Comparison of ENCODE assay signal across 27 mouse cellular contexts in the genomic region with DNA sequence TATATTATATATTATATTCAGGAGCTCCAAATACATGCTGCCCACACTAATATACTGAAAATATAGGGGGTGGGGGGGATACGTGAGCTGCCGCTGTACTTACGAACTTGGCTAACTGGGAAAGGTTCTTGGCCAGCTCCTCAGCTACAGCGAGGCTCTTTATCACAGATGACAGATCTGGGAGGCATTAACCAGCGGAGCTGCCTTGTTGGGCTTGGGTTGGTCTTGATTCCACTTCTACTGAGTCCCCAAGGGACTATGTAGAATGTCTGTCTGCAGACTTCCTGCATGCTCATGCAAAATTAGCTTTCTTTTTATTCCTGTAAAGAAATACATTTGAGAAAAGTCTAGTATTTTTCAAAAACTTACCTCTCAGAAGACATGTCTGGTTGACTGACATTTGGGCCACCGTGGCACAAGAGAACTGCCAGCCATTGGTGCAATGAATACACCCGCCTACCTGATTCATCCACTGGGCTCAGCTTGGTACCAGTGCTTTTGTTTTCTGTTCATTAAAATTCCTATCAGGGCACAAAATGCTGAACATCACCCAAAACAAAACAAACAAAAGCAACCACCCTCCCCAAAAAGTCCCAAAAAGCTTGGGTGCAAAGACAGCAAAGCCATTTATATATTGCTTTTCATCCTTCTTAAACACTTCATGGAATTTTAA.
A peak's percentile ranks its signal among the peaks of the same experiment; 100 is the strongest.
DNase-seq lines count a peak whose midpoint lies in the region; ATAC-seq and TF ChIP-seq lines count a peak whose summit lies in the region.
"Had no signal": no experiment of that assay in that cellular context is flagged by ENCODE, and none has a peak within 500 bp of the region (broad histone marks: within the 10 kb centered on the region; RNA-seq: fewer than 3 reads in every experiment).

No protein-coding gene starts in this region.

- WGBS in forebrain, embryonic 14.5 days = 57% methylated on average over 7 of the region's 7 CpGs
- 74% methylated on average over 7 of the region's 7 CpGs for WGBS in forebrain, embryonic 12.5 days
- WGBS in hindbrain, postnatal 0 days = 54% methylated on average over 7 of the region's 7 CpGs
- WGBS in hindbrain, embryonic 10.5 days = 84% methylated on average over 7 of the region's 7 CpGs
- 78% methylated on average over 7 of the region's 7 CpGs for WGBS in midbrain, postnatal 0 days
- 89% methylated on average over 7 of the region's 7 CpGs for WGBS in midbrain, embryonic 10.5 days
- WGBS in forebrain, postnatal 0 days = 47% methylated on average over 7 of the region's 7 CpGs

- no peak for TF ChIP-seq CTCF in hindbrain, postnatal 0 days (IDR thresholded peaks at IDR 0.05; ENCODE audit: low read depth)
- no peak for TF ChIP-seq CTCF in midbrain, postnatal 0 days (IDR thresholded peaks at IDR 0.05)
- no peak for TF ChIP-seq CTCF in forebrain, postnatal 0 days (IDR thresholded peaks at IDR 0.05; ENCODE audit: low read depth)

- peak; percentile 55 for ATAC-seq in forebrain, embryonic 14.5 days
- ATAC-seq in forebrain, embryonic 12.5 days (ENCODE audit: low FRiP score) = no peak; the same call in 1 of the 2 replicates
- peak; percentile 90 for ATAC-seq in hindbrain, postnatal 0 days
- 0 out of 2 replicates have a peak, but pooled peaks have one; percentile 80 for ATAC-seq in midbrain, postnatal 0 days (ENCODE audit: low FRiP score)
- ATAC-seq in forebrain, postnatal 0 days = peak; percentile 79
- ATAC-seq: intestine, postnatal 0 days; lung, postnatal 0 days; midbrain, embryonic 15.5 days; Patski had no signal

- peak; percentile 33 for DNase-seq in forebrain, embryonic 14.5 days (ENCODE audit: low spot score)
- peak; percentile 68 for DNase-seq in hindbrain, postnatal 0 days (ENCODE audit: low spot score)
- no peak for DNase-seq in hindbrain, embryonic 10.5 days (ENCODE audit: low spot score)
- peak; percentile 73 for DNase-seq in midbrain, postnatal 0 days (ENCODE audit: low spot score)
- DNase-seq in midbrain, embryonic 10.5 days (ENCODE audit: low spot score) = no peak
- DNase-seq in forebrain, postnatal 0 days = peak; percentile 46
- DNase-seq: adrenal gland, postnatal 14 days; cerebellum, adult 11-12 months; cerebellum, adult 9-11 months; gastrocnemius, postnatal 14 days; heart, postnatal 14 days; kidney, adult 9 months; kidney, postnatal 10 days; liver, embryonic 13.5 days; lung, adult 18-20 months; lung, postnatal 4 days; thymus, postnatal 4 days had no signal

- H3K4me3 ChIP-seq in forebrain, embryonic 14.5 days (ENCODE audit: low read depth, low read length) = no peak overlapping the region
- H3K4me3 ChIP-seq in forebrain, embryonic 12.5 days (replicated peaks) = no peak overlapping the region
- no peak overlapping the region for H3K4me3 ChIP-seq in hindbrain, postnatal 0 days (ENCODE audit: low read length)
- H3K4me3 ChIP-seq in hindbrain, embryonic 10.5 days = no peak overlapping the region
- H3K4me3 ChIP-seq in midbrain, postnatal 0 days (ENCODE audit: low read depth, low read length) = no peak overlapping the region
- no peak overlapping the region for H3K4me3 ChIP-seq in midbrain, embryonic 10.5 days
- H3K4me3 ChIP-seq in forebrain, postnatal 0 days (ENCODE audit: low read depth, low read length) = no peak overlapping the region
- H3K4me3 ChIP-seq: embryonic facial prominence, embryonic 13.5 days; limb, embryonic 10.5 days; limb, embryonic 15.5 days; liver, embryonic 13.5 days; megakaryocyte, embryonic 14.5 days; midbrain, embryonic 15.5 days; neural tube, embryonic 12.5 days had no signal

- H3K9me3 ChIP-seq in forebrain, embryonic 14.5 days (replicated peaks; ENCODE audit: control insufficient read depth, low read length) = no peaks in the 10 kb centered on the region
- no peaks in the 10 kb centered on the region for H3K9me3 ChIP-seq in forebrain, embryonic 12.5 days
- H3K9me3 ChIP-seq in hindbrain, postnatal 0 days (ENCODE audit: low read length) = no peaks in the 10 kb centered on the region
- no peaks in the 10 kb centered on the region for H3K9me3 ChIP-seq in hindbrain, embryonic 10.5 days
- H3K9me3 ChIP-seq in midbrain, postnatal 0 days (ENCODE audit: low read length) = no peaks in the 10 kb centered on the region
- H3K9me3 ChIP-seq in midbrain, embryonic 10.5 days (replicated peaks) = no peaks in the 10 kb centered on the region
- H3K9me3 ChIP-seq in forebrain, postnatal 0 days (ENCODE audit: low read length) = no peaks in the 10 kb centered on the region
- H3K9me3 ChIP-seq: embryonic facial prominence, embryonic 13.5 days; limb, embryonic 10.5 days; limb, embryonic 15.5 days; liver, embryonic 13.5 days; midbrain, embryonic 15.5 days; neural tube, embryonic 12.5 days had no signal

- no peak overlapping the region for H3K27ac ChIP-seq in forebrain, embryonic 14.5 days (ENCODE audit: low read depth, low read length)
- H3K27ac ChIP-seq in forebrain, embryonic 12.5 days = no peak overlapping the region
- H3K27ac ChIP-seq in hindbrain, postnatal 0 days = peak overlapping the region; percentile 74; the same call in 1 of the 2 replicates
- no peak overlapping the region for H3K27ac ChIP-seq in hindbrain, embryonic 10.5 days
- H3K27ac ChIP-seq in midbrain, postnatal 0 days (ENCODE audit: low read depth, low read length) = 0 out of 2 replicates have a peak overlapping the region, but pooled peaks have one; percentile 7
- H3K27ac ChIP-seq in midbrain, embryonic 10.5 days (replicated peaks) = no peak overlapping the region
- 0 out of 2 replicates have a peak overlapping the region, but pooled peaks have one; percentile 21 for H3K27ac ChIP-seq in forebrain, postnatal 0 days (ENCODE audit: low read depth, low read length)
- H3K27ac ChIP-seq: embryonic facial prominence, embryonic 13.5 days; limb, embryonic 10.5 days; limb, embryonic 15.5 days; liver, embryonic 13.5 days; midbrain, embryonic 15.5 days; neural tube, embryonic 12.5 days had no signal

- 0 out of 2 replicates have a peak, but pooled peaks cover 3% of the 10 kb centered on the region for H3K4me1 ChIP-seq in forebrain, embryonic 14.5 days (ENCODE audit: control insufficient read depth, insufficient read depth, low read length)
- H3K4me1 ChIP-seq in forebrain, embryonic 12.5 days = peaks cover 5% of the 10 kb centered on the region; the same call in 1 of the 2 replicates
- no peaks in the 10 kb centered on the region for H3K4me1 ChIP-seq in hindbrain, postnatal 0 days (ENCODE audit: insufficient read depth, low read length)
- no peaks in the 10 kb centered on the region for H3K4me1 ChIP-seq in hindbrain, embryonic 10.5 days (replicated peaks)
- H3K4me1 ChIP-seq in midbrain, postnatal 0 days (ENCODE audit: insufficient read depth, low read length) = no peaks in the 10 kb centered on the region
- no peaks in the 10 kb centered on the region for H3K4me1 ChIP-seq in midbrain, embryonic 10.5 days
- H3K4me1 ChIP-seq in forebrain, postnatal 0 days (ENCODE audit: insufficient read depth) = 0 out of 2 replicates have a peak, but pooled peaks cover 7% of the 10 kb centered on the region
- H3K4me1 ChIP-seq: limb, embryonic 10.5 days; limb, embryonic 15.5 days; liver, embryonic 13.5 days; midbrain, embryonic 15.5 days; neural tube, embryonic 12.5 days had no signal

- no peaks in the 10 kb centered on the region for H3K27me3 ChIP-seq in forebrain, embryonic 14.5 days (replicated peaks; ENCODE audit: control insufficient read depth, insufficient read depth, low read length)
- no peaks in the 10 kb centered on the region for H3K27me3 ChIP-seq in forebrain, embryonic 12.5 days
- H3K27me3 ChIP-seq in hindbrain, postnatal 0 days (ENCODE audit: insufficient read depth, low read length) = no peaks in the 10 kb centered on the region
- H3K27me3 ChIP-seq in hindbrain, embryonic 10.5 days (ENCODE audit: insufficient read depth, poor library complexity, severe bottlenecking) = no peaks in the 10 kb centered on the region
- no peaks in the 10 kb centered on the region for H3K27me3 ChIP-seq in midbrain, postnatal 0 days (ENCODE audit: insufficient read depth, low read length)
- H3K27me3 ChIP-seq in midbrain, embryonic 10.5 days (ENCODE audit: low read depth, poor library complexity, severe bottlenecking) = no peaks in the 10 kb centered on the region
- no peaks in the 10 kb centered on the region for H3K27me3 ChIP-seq in forebrain, postnatal 0 days (ENCODE audit: insufficient read depth, low read length)
- H3K27me3 ChIP-seq: limb, embryonic 15.5 days; liver, embryonic 13.5 days; megakaryocyte, embryonic 14.5 days; midbrain, embryonic 15.5 days; neural tube, embryonic 12.5 days; Patski had no signal

- H3K4me2 ChIP-seq in forebrain, embryonic 14.5 days (ENCODE audit: low read length) = no peak overlapping the region
- no peak overlapping the region for H3K4me2 ChIP-seq in forebrain, embryonic 12.5 days
- peak overlapping the region; percentile 19; the same call in 1 of the 2 replicates for H3K4me2 ChIP-seq in hindbrain, postnatal 0 days (ENCODE audit: low read depth, low read length)
- no peak overlapping the region for H3K4me2 ChIP-seq in midbrain, postnatal 0 days (ENCODE audit: low read depth, low read length, poor library complexity, severe bottlenecking)
- H3K4me2 ChIP-seq in forebrain, postnatal 0 days (ENCODE audit: low read depth) = no peak overlapping the region
- H3K4me2 ChIP-seq: embryonic facial prominence, embryonic 13.5 days; limb, embryonic 15.5 days; liver, embryonic 13.5 days; midbrain, embryonic 15.5 days; neural tube, embryonic 12.5 days had no signal

- H3K9ac ChIP-seq in forebrain, embryonic 14.5 days (ENCODE audit: low read length) = no peak overlapping the region
- no peak overlapping the region for H3K9ac ChIP-seq in forebrain, embryonic 12.5 days
- H3K9ac ChIP-seq in hindbrain, postnatal 0 days (replicated peaks; ENCODE audit: low read length) = no peak overlapping the region
- H3K9ac ChIP-seq in midbrain, postnatal 0 days (replicated peaks; ENCODE audit: low read length, poor library complexity, severe bottlenecking) = no peak overlapping the region
- H3K9ac ChIP-seq in forebrain, postnatal 0 days = no peak overlapping the region
- H3K9ac ChIP-seq: embryonic facial prominence, embryonic 13.5 days; limb, embryonic 15.5 days; liver, embryonic 13.5 days; midbrain, embryonic 15.5 days; neural tube, embryonic 12.5 days had no signal

- H3K36me3 ChIP-seq in forebrain, embryonic 14.5 days (ENCODE audit: control insufficient read depth, insufficient read depth, low read length) = no peaks in the 10 kb centered on the region
- H3K36me3 ChIP-seq in forebrain, embryonic 12.5 days (replicated peaks) = no peaks in the 10 kb centered on the region
- H3K36me3 ChIP-seq in hindbrain, postnatal 0 days (ENCODE audit: insufficient read depth, low read length) = no peaks in the 10 kb centered on the region
- H3K36me3 ChIP-seq in hindbrain, embryonic 10.5 days = no peaks in the 10 kb centered on the region
- no peaks in the 10 kb centered on the region for H3K36me3 ChIP-seq in midbrain, postnatal 0 days (ENCODE audit: insufficient read depth, low read length)
- no peaks in the 10 kb centered on the region for H3K36me3 ChIP-seq in midbrain, embryonic 10.5 days
- H3K36me3 ChIP-seq in forebrain, postnatal 0 days (ENCODE audit: insufficient read depth) = no peaks in the 10 kb centered on the region
- H3K36me3 ChIP-seq: embryonic facial prominence, embryonic 13.5 days; limb, embryonic 10.5 days; limb, embryonic 15.5 days; liver, embryonic 13.5 days; midbrain, embryonic 15.5 days; neural tube, embryonic 12.5 days had no signal

Comparison
In these comparisons a context has a peak if more than half of its experiments do, and no peak if none do; other contexts are left out.
1. DNase-seq: peak in forebrain, embryonic 14.5 days (single experiment), hindbrain, postnatal 0 days (single experiment), midbrain, postnatal 0 days (single experiment) and forebrain, postnatal 0 days (single experiment); none in hindbrain, embryonic 10.5 days (single experiment) and midbrain, embryonic 10.5 days (single experiment).
2. H3K27ac ChIP-seq: peak in hindbrain, postnatal 0 days (single experiment), midbrain, postnatal 0 days (single experiment) and forebrain, postnatal 0 days (single experiment); none in forebrain, embryonic 14.5 days (single experiment), forebrain, embryonic 12.5 days (single experiment), hindbrain, embryonic 10.5 days (single experiment) and midbrain, embryonic 10.5 days (single experiment).